Mouse (Mus musculus) small intestine, adult 2 months (tissue): ENCODE results near the gene Mreg.

Experiments
- CTCF ChIP-seq: fragments of 200-500 bp; IDR thresholded peaks from 2 replicates; pipeline ENCODE4 v1.5.1; 2012; ENCODE audit warnings: low read depth, mild to moderate bottlenecking, control low read depth, inconsistent platforms, low read length, moderate library complexity, mixed read lengths; ENCODE audit not compliant: insufficient replicate concordance, insufficient read length; ENCODE audit errors: extremely low read depth
- POLR2A ChIP-seq: fragments of 200-500 bp; IDR thresholded peaks from 2 replicates; pipeline ENCODE4 v1.6.1; 2012; ENCODE audit warnings: low read depth, mild to moderate bottlenecking, control low read depth, inconsistent platforms, low read length, moderate library complexity

DNA sequence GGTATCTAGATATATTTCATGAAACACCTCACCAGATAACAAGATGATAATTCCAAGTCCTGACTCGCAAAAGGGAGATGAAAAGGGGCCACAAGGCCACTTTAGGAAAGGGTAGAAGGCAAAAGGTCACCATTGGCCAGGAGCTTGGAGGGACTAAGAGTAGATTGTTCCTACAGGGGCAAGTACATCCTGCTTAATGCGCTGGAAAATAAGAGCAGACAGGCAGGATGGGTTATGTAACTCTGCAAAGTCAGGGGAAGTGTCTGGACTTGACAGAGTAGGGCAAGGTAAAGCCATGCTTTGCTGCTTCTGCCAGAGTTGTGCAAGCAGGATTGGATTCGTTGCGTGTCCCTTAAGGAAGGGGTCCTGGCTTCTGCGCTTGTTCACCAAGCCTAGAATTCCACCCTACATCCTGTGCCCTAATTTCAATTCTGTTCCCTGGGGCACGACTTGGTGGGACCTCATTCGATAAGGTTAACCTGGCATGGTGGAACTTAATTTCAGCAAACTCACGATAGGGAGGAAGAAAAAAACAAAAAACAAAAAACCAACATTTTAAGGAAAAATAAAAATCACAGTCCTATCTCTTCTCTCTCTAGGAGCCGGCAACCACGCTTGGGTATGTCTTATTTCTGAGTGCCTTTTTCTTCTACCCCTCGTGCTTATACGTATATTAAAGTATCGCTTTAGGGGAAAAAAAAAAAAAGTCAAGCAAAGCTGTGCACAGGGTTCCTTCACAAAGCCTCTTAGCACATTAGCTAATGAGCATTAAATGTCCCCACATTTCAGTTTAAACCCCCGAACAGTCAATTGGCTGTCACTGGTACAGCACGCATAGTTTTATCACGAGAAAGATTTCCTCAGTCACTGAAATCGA lies 1.1 kb downstream of the Mreg start:
- TF ChIP-seq CTCF (no peak), POLR2A (no peak)
